Mouse (Mus musculus): ENCODE results near the gene Rgs8.

DNA sequence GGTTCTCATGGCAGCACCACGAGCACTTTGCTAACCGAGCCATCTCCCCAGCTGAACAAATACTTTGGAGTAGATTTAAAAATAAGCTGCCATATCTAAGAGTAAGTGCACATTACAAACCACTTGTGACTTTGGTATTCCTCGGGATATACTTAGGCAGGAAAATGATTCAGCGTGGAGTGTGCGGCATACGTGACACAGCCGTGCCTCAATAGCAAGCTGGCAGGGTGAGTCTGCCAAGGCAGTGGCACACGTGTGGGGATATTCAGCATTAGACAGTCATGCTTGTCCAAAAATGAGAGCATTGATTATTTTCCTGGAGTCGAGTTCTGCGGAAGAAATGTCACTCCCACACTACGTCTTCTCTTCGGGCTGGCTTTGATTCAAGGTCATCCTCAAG, 21.1 kb downstream of the Rgs8 start:
- TF ChIP-seq CTCF (IDR thresholded peaks at IDR 0.05; ENCODE audit: extremely low read depth, insufficient read depth, low read length) (no peak), POLR2A (IDR thresholded peaks at IDR 0.05; ENCODE audit: extremely low read depth, insufficient read depth, low read length) (no peak)
